Mouse (Mus musculus) ZHBTc4 (cell line): ENCODE results near the gene Bcr.

Experiments used
- DNase-seq: peaks from one replicate; pipeline ENCODE4 v3.0.0-alpha.2; 2011; ENCODE audit warnings: low read depth, low spot score

Bcr gene

GRCm38 (mm10) chr10:75093252-75093987, 33.0 kb downstream of the Bcr start:
- DNase-seq, result peak; percentile 19

DNA sequence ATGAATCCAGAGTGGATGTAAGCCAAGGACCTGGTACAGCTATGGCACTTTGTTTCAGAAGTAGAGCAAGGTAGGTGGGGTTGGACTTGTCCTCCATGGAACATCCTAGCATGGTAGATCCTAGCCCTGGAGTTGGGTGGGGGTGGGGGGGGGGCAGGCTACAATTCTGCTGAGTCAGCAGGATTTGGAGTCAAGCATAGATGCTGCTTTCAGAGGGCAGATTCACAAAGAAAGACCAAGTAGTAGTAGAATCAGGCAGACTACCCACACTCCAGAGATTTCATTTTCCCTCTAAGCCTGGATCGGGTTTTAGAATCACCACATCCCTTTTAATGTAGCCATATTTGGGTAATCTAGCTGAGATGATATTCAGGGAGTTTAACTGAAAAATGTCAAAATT, 33.9 kb downstream of the Bcr start:
- DNase-seq, result no peak

DNA sequence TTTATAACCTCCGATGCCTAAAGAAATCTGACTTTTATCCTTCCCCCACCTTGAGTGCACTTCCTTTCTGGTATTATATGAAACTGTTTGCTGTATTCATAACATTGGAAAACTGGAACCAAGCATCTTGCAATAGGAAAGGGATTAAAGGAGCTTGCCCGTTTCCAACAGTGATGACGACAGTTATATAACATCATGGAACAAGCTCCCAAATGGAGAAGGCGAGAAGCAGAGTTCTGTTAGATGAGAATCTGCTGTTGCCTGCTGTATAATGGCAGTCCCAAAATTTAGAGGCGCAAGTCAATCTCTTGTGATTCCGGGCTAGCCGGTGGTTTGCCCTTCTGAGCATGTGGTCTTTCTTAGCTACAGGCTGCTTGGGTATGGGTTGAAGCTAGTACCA, 34.8 kb downstream of the Bcr start:
- no peak for DNase-seq

GRCm38 (mm10) chr10:75098446-75099183, 38.2 kb downstream of the Bcr start:
- no peak for DNase-seq

DNA sequence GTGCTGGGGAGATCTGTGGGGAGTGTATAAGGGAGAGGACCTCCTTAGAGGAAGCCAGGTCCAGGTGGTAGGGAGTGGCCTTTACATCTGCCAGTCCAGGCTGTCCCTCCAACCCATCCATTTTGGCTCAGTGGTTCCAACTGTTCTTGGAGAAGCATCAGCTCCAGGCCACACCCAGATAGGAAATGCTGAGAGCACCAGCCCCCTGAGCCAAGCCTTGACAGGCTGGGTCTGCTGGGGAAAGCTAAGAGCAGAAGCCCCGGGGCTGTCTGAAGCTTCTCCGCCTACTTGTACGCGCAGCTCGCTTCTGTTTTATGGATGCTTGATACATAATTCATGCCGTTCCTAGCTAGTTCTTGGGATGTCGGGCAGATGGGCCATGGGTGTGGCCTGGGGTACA, 39.9 kb downstream of the Bcr start:
- peak; percentile 36 for DNase-seq

GRCm38 (mm10) chr10:75103502-75103901, 43.1 kb downstream of the Bcr start:
- no peak for DNase-seq

DNA sequence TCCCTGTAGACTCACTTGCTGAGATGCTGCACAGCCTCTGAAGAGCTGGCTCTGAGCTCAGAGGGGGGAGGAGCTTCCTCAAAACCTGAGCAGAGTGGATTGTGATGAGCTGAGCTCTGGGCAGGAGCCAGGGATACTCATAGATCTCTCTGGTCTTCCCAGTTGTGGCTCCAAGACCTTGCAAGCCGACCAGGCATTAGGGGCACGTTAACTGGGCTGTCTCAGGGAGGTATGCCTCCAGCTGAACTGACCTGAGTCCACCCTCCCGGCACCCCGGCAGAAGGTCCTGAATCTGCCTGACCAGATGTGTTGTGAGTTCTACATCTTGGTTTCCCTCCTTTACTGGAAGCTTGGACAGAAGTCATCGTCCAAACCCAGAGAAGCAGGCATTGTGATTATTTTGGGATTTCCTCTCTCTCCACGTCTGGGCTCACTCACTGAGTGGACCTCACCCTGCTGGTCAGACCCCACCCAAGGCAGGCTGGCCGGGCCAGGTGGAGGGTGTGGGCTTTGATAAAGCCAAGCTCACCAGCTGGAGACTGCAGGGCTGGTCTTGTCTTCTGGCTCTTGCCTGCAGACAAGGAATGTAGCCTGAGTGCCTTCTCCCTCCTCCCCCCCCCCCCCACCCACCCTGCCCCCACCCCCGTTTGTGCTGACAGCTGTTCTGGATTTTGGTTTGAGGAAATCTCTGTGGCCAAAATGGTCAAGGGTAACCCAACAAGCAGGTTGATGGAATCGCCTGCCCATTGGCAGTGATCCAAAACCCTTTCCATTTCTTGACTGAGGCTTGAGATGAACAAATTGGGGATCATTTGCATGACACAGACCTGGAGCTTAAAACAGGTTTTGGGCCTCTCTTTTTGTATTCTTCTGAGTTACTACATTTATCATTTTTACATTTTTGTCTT, 44.1 kb downstream of the Bcr start:
- DNase-seq, result peak; percentile 50

DNA sequence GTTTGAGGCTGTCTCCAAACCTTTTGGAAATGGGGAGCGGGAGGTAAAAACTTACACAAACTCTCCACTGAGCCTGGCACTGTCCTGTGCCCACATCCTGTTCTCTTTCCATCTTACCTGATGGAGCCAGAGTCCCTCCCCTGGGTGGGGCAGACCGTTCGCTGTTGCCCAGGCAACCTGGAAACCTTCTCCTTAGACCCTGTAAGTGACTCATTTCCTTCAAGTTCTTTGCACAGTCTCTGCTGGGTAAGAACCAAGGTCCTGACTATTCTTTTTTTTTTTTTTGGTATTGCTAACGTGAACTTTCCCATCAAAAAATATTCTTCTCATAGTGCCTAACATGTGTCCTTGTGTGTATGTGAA, 44.7 kb downstream of the Bcr start:
- peak; percentile 49 for DNase-seq

- no peak for DNase-seq
These were observed 45.3 kb downstream of the Bcr start for GRCm38 (mm10) chr10:75105687-75106086.

- no peak for DNase-seq
These were observed 46.6 kb downstream of the Bcr start for GRCm38 (mm10) chr10:75106940-75107381.

DNA sequence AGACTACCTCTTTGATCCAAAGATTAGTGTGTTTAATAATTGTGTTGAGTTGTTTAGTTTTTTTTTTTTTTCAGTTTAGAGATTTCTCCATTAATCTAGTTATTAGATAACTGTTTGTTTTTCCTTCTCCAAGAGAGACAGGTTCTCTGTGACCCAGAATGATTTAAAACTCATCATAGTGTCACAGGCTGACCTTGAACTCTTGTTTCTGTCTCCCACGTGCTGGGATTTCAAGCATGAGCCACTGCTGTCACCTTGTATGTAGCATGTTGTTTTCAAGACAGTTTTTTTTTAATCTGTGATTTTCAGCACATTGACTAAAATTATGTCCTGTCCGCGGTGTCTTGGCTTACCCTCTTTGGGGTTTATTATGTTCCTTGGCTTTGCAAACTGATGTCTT, 47.7 kb downstream of the Bcr start:
- no peak for DNase-seq

DNA sequence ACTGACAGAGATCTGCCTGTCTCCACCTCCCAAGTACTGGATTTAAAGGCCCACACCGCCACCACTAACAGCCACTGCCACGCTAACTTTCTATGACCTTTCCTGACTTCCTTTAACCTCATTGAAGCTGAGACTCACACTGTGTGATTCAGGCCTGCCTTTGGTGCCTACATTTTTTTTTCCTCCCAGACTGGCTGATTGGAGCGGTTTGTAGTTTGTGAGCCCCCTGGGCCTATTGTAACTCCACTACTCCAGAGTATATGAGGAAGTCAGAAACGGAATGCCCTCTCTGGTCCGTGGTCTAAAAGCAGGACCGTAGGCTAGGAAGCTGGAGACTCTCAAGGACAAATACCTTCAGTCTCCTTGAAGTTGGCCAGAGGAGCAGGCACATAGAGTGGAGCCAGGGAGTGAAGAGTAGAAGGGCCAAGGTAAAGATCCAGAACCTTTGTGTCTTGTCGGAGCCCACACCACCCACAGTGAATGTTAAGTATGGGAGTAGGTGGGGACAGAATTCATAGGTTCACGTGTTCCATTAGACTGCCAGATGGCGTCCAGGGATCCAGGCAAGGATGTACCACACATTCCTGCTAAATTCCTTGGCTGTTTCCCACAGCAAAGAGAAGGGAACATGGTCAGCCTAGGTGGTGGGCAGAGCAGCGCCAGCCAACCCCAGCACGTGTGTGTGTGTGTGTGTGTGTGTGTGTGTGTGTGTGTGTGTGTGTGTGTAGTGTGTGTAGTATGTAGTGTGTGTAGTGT, 51.2 kb downstream of the Bcr start:
- peak; percentile 86 for DNase-seq

DNA sequence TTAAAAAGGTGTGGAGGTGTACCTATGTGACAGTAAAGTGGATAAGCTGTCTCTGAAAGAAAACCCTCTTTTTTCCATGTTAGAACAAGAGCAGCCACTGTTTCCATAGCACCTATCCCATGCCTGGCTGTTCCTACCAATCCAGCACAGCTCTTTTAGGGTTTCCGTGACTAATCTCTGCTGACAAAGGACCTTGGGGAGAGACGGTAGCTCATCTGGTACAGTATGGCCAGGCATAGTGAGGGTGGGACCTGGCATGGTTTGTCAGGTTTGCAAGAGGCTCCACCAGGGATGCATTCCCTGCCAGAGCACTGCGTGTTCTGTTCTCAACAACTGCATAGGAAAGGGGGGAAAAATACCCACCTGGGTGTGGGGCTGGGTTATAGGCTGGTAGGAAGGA, 52.0 kb downstream of the Bcr start:
- no peak for DNase-seq

GRCm38 (mm10) chr10:75113620-75114019, 53.2 kb downstream of the Bcr start:
- DNase-seq, result no peak

GRCm38 (mm10) chr10:75115240-75115639, 54.8 kb downstream of the Bcr start:
- DNase-seq, result no peak

DNA sequence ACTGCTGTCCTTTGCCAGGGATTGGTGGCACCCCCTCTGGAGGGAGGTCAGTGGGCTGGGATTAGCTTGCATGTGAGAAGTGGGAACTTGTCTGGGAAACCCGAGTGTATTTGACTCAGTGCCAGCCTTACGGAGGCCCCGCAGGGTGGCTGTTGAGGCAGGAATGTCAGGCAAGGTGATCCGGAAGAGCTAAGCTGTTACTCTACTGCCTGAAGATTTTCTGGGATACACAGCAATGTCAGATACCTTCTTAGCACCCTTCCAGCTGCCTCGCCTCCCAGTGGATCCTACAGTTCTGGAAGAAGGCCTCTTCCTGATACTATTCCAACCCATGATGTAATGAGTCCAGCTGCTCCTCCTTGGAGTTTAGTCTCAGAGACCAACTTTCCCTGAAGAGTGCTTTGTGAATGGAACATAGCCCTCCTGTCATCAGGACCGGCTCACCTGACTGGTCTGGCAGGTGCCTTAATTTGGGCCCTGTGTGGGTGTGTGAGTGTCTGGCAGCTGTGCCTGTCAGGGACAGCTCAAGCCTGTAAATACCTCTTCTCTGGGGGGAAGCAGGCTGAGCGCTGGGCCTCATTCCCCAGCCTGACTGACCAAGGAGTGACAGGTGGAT, 56.6 kb downstream of the Bcr start:
- no peak for DNase-seq

DNA sequence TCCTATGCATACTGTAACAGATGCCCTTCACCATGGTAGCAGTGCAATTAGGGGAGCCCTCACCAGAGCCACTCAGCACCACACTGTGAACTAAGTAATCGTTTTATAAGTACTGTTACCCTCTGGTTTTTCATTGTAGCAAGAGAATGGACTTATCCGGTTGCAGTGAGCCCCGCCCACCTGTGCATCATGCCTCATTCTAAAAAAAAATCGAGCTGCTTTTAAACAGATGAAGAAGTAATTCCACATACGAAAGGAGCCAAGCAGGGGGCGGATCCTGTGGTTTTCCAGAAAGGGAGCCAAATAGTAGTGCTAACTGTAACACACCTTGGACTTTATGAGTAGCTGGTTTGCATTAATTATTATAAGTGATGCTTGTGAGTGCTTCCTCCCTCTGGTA, 58.1 kb downstream of the Bcr start:
- DNase-seq, result peak; percentile 67

- DNase-seq, result peak; percentile 39
These were observed 59.0 kb downstream of the Bcr start for GRCm38 (mm10) chr10:75119396-75119795.

GRCm38 (mm10) chr10:75120176-75120575, 59.8 kb downstream of the Bcr start:
- DNase-seq, result no peak

DNA sequence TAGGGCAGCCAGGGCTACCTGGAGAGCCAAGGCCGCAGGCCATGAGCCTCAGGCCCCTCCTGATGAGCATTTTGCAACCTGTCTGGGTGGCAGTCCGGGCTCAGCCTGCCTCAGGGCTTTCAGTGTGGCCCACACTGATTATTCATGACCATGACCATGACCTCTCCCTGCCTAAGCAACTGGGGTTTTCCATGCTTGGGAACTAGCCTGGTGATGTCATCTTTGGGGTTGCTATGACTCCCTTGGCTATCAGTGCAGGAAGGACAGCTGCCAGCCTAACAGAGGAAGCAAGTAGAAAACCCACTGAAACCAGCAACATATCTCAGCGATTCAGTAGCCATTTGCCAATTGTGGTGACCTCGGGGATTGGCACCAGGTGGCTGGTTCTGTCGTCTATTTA, 60.6 kb downstream of the Bcr start:
- DNase-seq, result peak; percentile 58

DNA sequence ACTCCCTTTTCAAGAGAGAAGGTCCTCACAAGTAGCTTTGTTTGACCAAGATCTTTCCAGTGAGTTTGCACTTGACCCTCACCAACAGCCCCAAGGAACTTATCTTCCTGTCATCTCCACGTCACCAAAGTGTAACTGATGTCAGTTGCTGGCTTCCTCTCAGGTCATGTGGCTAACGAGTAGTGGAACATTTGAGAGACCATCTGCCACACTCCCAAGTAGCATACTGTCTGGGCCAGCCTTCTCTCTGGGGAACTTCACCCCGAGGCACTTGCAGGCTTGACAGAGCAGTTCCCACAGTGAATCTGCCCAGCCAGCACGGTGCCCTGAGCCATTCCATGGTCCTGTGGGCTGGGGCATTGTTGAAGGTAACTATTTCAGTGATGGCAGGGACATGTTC, 65.2 kb downstream of the Bcr start:
- DNase-seq, result no peak
